Comparison of ENCODE assay signal across 9 mouse cellular contexts in the genomic region with DNA sequence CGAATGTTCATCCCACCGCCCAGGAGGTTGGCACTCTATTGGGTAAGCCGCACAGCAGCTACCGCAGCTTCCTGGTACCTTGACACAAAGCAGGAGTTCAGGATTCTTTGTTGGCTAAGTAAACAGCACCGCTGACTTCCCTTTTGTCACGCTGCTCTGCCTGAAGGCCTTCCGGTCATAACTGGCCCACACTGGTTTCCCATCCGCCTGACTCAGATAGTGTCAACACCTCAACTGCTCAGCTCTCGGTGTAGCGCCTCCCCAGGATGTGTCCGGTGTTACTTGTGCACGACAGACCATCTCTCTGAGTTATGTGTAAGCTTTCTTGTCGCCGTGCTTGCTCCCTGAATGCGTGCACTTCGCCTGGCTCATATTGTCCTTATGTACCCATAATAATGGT.
A peak's percentile ranks its signal among the peaks of the same experiment; 100 is the strongest.
DNase-seq lines count a peak whose midpoint lies in the region; ATAC-seq and TF ChIP-seq lines count a peak whose summit lies in the region.
"Had no signal": no experiment of that assay in that cellular context is flagged by ENCODE, and none has a peak within 500 bp of the region (broad histone marks: within the 10 kb centered on the region; RNA-seq: fewer than 3 reads in every experiment).

No protein-coding gene starts in this region.

- H3K4me1 ChIP-seq in ES-E14 (ENCODE audit: control insufficient read depth in 2 of 2, insufficient read depth in 2 of 2, low read length in 2 of 2, poor library complexity in 1 of 2): 0 out of 4 replicates have a peak, but pooled peaks cover 0 to 2% of the 10 kb centered on the region in 2 experiments
- H3K4me1 ChIP-seq in liver, postnatal 0 days (ENCODE audit: insufficient read depth): 0 out of 2 replicates have a peak, but pooled peaks cover 2% of the 10 kb centered on the region

- DNase-seq in 416B (ENCODE audit: low read depth) (peak; percentile 34), ES-E14 (ENCODE audit: low read depth, low spot score) (peak; percentile 84)
- peak; percentile 64 for DNase-seq in kidney, adult 18-20 months
- peak; percentile 70 for DNase-seq in liver, postnatal 0 days
- no peak for DNase-seq in layer of hippocampus, postnatal 36 days
- DNase-seq in c-Kit-positive CD71-positive TER-119-positive erythroid progenitor cells, embryonic 14.5 days (ENCODE audit: low spot score): no peak
- DNase-seq in heart, postnatal 14 days: no peak
- no peak for DNase-seq in gastrocnemius, postnatal 10 days

- H3K27me3 ChIP-seq in liver, postnatal 0 days (ENCODE audit: insufficient read depth, low read length): no peaks in the 10 kb centered on the region

- in situ Hi-C loops in ES-E14 (cut with MboI; ENCODE audit: low sequenced_read_pairs in 2 of 2, unreplicated experiment in 2 of 2): no loop called here

- no peak overlapping the region for H3K4me2 ChIP-seq in liver, postnatal 0 days (ENCODE audit: low read depth, low read length)

- H3K9ac ChIP-seq in ES-E14 (ENCODE audit: insufficient read depth, low read depth, low read length, poor library complexity, severe bottlenecking): no peak overlapping the region
- H3K9ac ChIP-seq in liver, postnatal 0 days (replicated peaks): no peak overlapping the region

- peak; percentile 99 for ATAC-seq in liver, postnatal 0 days

- intact Hi-C loops in heart, postnatal 14 days (cut with DNase I): no loop called here

- WGBS in liver, postnatal 0 days (ENCODE audit: insufficient replicate concordance): 55% methylated on average over 16 of the region's 16 CpGs

- TF ChIP-seq CTCF in liver, postnatal 0 days (IDR thresholded peaks at IDR 0.05; ENCODE audit: low read depth): peak; percentile 47

- H3K9me3 ChIP-seq in ES-E14 (ENCODE audit: control insufficient read depth, insufficient read depth, low read depth, low read length): no peaks in the 10 kb centered on the region
- no peaks in the 10 kb centered on the region for H3K9me3 ChIP-seq in liver, postnatal 0 days (ENCODE audit: low read length)

- H3K27ac ChIP-seq in ES-E14 (ENCODE audit: insufficient read depth, low read depth, low read length, poor library complexity, severe bottlenecking): no peak overlapping the region
- no peak overlapping the region for H3K27ac ChIP-seq in liver, postnatal 0 days (ENCODE audit: low read depth)

- H3K4me3 ChIP-seq in ES-E14 (ENCODE audit: insufficient read depth in 1 of 2, low read depth in 1 of 2, low read length in 2 of 2, poor library complexity in 1 of 2, severe bottlenecking in 1 of 2): no peak overlapping the region
- H3K4me3 ChIP-seq in liver, postnatal 0 days (ENCODE audit: low read depth, low read length): no peak overlapping the region
- H3K4me3 ChIP-seq: erythroblast, embryonic 14.5 days had no signal

- H3K36me3 ChIP-seq in ES-E14 (ENCODE audit: control insufficient read depth, insufficient read depth, low read length, poor library complexity, severe bottlenecking): no peaks in the 10 kb centered on the region
- no peaks in the 10 kb centered on the region for H3K36me3 ChIP-seq in liver, postnatal 0 days (replicated peaks; ENCODE audit: insufficient read depth, low read length)

- no peak for TF ChIP-seq EP300 in liver, postnatal 0 days (IDR thresholded peaks at IDR 0.05; ENCODE audit: low read depth)

TF ChIP-seq in ES-E14, 5 proteins besides CTCF, POLR2A, EP300 and RAD21:
- no peak for TF ChIP-seq ZC3H11A (IDR thresholded peaks at IDR 0.05; ENCODE audit: borderline replicate concordance, low read depth, low read length)
- TF ChIP-seq HCFC1 (IDR thresholded peaks at IDR 0.05; ENCODE audit: borderline replicate concordance, insufficient read depth, low read length): no peak
- no peak for TF ChIP-seq ZNF384 (IDR thresholded peaks at IDR 0.05; ENCODE audit: low read depth, low read length)
- no peak for TF ChIP-seq CHD2 (IDR thresholded peaks at IDR 0.05; ENCODE audit: low read depth, low read length)
- no peak for TF ChIP-seq MAFK (IDR thresholded peaks at IDR 0.05; ENCODE audit: insufficient read depth, low read depth, low read length)

Comparison
In these comparisons a context has a peak if more than half of its experiments do, and no peak if none do; other contexts are left out.
1. DNase-seq: peak in 416B (single experiment), ES-E14 (single experiment), kidney, adult 18-20 months (single experiment) and liver, postnatal 0 days (single experiment); none in layer of hippocampus, postnatal 36 days (0 of 2), c-Kit-positive CD71-positive TER-119-positive erythroid progenitor cells, embryonic 14.5 days (single experiment), heart, postnatal 14 days (0 of 2) and gastrocnemius, postnatal 10 days (single experiment).